Mouse (Mus musculus) testis, adult 2 months (tissue): Measurements from ENCODE around the gene Ebpl. TPM values are rescaled to one million over a fixed set of nuclear protein-coding genes. Genes with fewer than 3 reads are reported as not detected.

Experiments
- H3K27ac ChIP-seq: fragments of 200-500 bp; 2 replicates; pipeline ENCODE4 v1.5.1; 2012; ENCODE audit warnings: low read depth, low read length; ENCODE audit not compliant: control insufficient read depth, insufficient read depth
- H3K27me3 ChIP-seq: fragments of 200-500 bp; 2 replicates; pipeline ENCODE4 v1.6.1; 2012; ENCODE audit warnings: mild to moderate bottlenecking, low read length, moderate library complexity; ENCODE audit not compliant: control insufficient read depth, insufficient read depth
- H3K36me3 ChIP-seq: fragments of 200-500 bp; 2 replicates; pipeline ENCODE4 v1.6.1; 2012; ENCODE audit warnings: mild to moderate bottlenecking, low read length; ENCODE audit not compliant: control insufficient read depth, insufficient read depth
- H3K4me1 ChIP-seq: fragments of 200-500 bp; 2 replicates; pipeline ENCODE4 v1.6.1; 2012; ENCODE audit warnings: low read length; ENCODE audit not compliant: control insufficient read depth, insufficient read depth
- H3K4me3 ChIP-seq: fragments of 200-500 bp; 2 replicates; pipeline ENCODE4 v1.5.1; 2012; ENCODE audit warnings: low read depth, mild to moderate bottlenecking, low read length, moderate library complexity, mixed read lengths; ENCODE audit not compliant: control insufficient read depth
- CTCF ChIP-seq: fragments of 200-500 bp; IDR thresholded peaks from 2 replicates; pipeline ENCODE4 v1.5.1; 2012; ENCODE audit warnings: low read depth, mild to moderate bottlenecking, inconsistent platforms, low read length, moderate library complexity; ENCODE audit not compliant: control insufficient read depth, insufficient read depth, insufficient replicate concordance
- POLR2A ChIP-seq: fragments of 200-500 bp; IDR thresholded peaks from 2 replicates; pipeline ENCODE4 v1.6.1; 2012; ENCODE audit warnings: low read depth, mild to moderate bottlenecking, inconsistent platforms, low read length, moderate library complexity; ENCODE audit not compliant: control insufficient read depth
- polyA plus RNA-seq: library from polyadenylated mRNA; depleted of rRNA; stranded (reverse); fragments of >200 nt; gene quantifications from 2 replicates; pipeline ENCODE4 v1.2.3, GENCODE M21; 2012; rRNA removed

Gene Ebpl
- polyA plus RNA-seq, 1 experiment, result 0.84 TPM

DNA sequence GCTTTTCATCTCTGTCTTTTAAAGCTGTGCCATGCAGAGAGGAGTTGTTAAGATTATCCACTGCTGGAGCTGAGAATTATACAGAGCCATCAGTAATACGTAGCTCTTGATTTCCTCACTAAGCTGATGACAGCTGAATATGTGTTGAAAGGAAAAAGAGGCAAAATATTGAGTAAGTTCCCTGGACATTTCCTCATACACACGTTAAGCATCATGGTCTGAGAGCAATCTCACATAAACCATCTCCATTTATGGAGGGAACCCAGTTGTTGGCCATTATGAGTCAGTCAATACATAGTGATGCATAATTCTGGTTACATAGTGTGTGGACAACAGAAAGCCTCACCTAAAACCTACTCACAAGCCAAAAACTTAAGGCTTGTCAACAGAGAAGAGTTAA lies 57.8 kb downstream of the Ebpl start:
- TF ChIP-seq CTCF (no peak), POLR2A (no peak)
- H3K36me3 ChIP-seq, result no peaks in the 10 kb centered on the region

DNA sequence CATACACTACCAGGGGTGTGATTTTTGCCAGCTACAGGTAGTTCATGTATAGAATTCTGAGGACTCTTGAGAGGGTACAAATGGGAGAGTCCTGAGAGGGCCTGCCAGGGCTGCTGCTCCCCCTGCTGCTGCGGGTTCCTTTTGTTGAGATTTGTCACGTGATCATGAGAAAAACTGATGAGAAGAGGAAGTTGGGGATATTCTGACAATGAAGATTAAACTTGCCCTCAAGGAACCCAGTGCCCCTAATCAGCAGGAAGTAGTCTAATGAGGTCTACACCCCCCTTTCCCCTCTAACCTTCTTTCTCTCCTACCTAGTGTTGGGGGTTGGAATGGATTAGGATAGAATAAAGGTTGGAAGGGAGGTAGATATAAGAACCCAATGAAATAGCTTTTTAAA lies 58.9 kb downstream of the Ebpl start:
- no peak for TF ChIP-seq CTCF
- no peak for TF ChIP-seq POLR2A

More for the DNA sequence above, 57.8 kb downstream of the Ebpl start:
- Histone ChIP-seq H3K4me3 (no peak overlapping the region), H3K4me1 (no peaks in the 10 kb centered on the region), H3K27me3 (no peaks in the 10 kb centered on the region), H3K27ac (no peak overlapping the region)

DNA sequence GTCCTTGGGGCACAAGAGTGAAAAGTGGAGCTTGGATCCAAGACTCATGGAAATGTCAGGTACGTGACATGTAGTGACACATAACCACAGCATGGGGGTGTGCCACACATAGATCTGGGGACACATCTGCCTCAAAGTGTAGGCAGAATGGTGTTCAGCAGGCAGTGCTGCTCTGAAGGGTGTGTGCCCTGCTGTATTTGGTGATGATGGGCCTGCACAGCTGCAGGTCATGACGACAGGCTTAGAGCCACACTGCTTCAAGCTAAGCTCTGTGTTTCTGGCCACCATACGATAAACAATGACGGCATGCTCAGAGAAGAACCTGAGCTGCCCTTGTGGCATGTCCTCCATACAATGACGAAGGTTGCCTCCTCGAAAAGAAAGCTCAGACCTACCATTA lies 60.4 kb downstream of the Ebpl start:
- no peak for TF ChIP-seq POLR2A
- no peak for TF ChIP-seq CTCF
- H3K4me1 ChIP-seq, result peaks cover 4% of the 10 kb centered on the region
- H3K36me3 ChIP-seq, result no peaks in the 10 kb centered on the region
- no peak overlapping the region for H3K27ac ChIP-seq
- no peaks in the 10 kb centered on the region for H3K27me3 ChIP-seq
- H3K4me3 ChIP-seq, result no peak overlapping the region

More for the DNA sequence above, 58.9 kb downstream of the Ebpl start:
- no peaks in the 10 kb centered on the region for H3K4me1 ChIP-seq
- no peaks in the 10 kb centered on the region for H3K36me3 ChIP-seq
- H3K27ac ChIP-seq, result no peak overlapping the region
- no peaks in the 10 kb centered on the region for H3K27me3 ChIP-seq
- no peak overlapping the region for H3K4me3 ChIP-seq

DNA sequence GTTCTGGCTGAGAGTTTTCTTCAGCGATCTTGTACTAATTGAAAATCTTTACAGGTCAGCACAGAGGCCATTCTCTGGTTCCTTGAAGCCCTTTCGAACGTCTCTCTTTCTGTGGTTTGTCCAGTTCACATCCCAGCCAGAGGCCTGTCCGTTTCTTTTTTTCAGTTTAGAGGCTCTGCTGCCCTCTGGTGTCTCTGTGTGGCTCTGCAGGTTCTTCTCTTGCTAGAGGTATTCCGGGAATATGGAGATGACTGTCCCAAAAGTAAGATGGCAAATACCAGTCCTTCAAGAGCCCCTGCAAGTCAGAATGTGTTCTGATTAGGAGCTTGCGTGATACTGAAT lies 65.5 kb downstream of the Ebpl start:
- Histone ChIP-seq H3K27me3 (no peaks in the 10 kb centered on the region), H3K27ac (no peak overlapping the region), H3K36me3 (no peaks in the 10 kb centered on the region), H3K4me1 (peaks cover 6% of the 10 kb centered on the region), H3K4me3 (peak overlapping the region; percentile 10; the same call in 1 of the 2 replicates)
- no peak for TF ChIP-seq CTCF
- TF ChIP-seq POLR2A, result no peak

DNA sequence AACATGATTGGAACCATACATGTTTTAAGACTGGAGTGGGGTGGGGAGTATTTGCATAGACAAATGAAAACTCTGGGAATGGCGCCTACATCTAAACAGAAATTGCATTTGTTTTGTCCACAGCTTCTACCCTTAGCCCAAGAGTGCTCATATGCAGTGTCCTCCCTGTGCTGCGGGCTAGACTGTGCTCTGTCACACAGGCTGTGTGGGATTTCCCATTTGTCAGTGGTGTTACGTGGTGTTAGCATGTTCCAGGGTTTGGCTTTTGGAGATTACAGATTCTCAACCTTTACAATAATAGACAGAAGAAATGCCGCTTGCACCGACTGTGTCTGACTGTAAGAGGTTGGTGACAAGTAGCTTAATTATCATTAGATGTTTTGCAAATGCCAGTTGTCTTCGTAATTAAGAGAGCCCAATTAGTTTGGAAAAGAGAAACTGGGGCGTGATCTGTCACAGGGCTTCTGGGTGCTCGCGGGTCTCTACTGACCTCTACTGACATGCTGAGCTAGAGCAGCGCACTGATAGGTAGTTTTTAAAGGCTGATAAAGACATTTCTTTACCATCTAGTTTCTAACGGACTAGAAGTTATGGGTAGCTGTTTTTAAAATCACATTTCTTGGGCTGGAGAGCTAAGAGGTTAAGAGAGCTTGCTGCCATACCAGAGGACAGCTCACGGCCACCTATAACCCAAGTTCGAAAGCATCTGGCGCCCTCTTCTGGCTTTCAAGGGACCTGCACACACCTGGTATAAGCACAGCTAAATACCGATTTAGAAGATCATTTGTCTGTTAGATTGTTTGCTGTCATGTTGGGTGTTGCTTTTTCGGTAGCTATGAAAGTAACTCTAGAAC lies 66.1 kb downstream of the Ebpl start:
- peak; percentile 74 for TF ChIP-seq CTCF
- TF ChIP-seq POLR2A, result no peak
- Histone ChIP-seq H3K36me3 (no peaks in the 10 kb centered on the region), H3K27ac (no peak overlapping the region), H3K4me1 (peaks cover 6% of the 10 kb centered on the region), H3K4me3 (0 out of 2 replicates have a peak overlapping the region, but pooled peaks have one; percentile 10), H3K27me3 (no peaks in the 10 kb centered on the region)

DNA sequence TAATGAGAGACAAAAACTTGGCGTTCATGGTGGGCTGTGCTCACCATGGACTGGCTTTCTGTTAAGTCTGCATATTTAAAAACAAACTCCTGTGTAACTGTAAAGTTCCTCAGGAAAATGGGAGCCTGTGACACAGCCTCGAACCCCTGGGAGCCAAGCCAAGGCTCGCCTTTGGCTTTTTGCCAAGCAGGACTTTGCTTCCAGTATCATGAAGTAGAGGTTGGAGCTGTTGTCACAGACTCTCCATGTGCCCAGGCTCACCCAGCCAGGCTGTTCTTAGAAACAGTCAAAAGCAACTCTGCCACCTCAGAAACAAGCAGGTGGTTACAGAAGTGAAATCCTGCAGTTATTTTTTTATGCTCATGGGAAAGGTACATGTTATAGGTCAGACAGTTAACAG lies 69.6 kb downstream of the Ebpl start:
- Histone ChIP-seq H3K36me3 (no peaks in the 10 kb centered on the region), H3K4me3 (no peak overlapping the region), H3K27ac (no peak overlapping the region), H3K27me3 (no peaks in the 10 kb centered on the region), H3K4me1 (peaks cover 11% of the 10 kb centered on the region)
- TF ChIP-seq POLR2A (no peak), CTCF (no peak)

DNA sequence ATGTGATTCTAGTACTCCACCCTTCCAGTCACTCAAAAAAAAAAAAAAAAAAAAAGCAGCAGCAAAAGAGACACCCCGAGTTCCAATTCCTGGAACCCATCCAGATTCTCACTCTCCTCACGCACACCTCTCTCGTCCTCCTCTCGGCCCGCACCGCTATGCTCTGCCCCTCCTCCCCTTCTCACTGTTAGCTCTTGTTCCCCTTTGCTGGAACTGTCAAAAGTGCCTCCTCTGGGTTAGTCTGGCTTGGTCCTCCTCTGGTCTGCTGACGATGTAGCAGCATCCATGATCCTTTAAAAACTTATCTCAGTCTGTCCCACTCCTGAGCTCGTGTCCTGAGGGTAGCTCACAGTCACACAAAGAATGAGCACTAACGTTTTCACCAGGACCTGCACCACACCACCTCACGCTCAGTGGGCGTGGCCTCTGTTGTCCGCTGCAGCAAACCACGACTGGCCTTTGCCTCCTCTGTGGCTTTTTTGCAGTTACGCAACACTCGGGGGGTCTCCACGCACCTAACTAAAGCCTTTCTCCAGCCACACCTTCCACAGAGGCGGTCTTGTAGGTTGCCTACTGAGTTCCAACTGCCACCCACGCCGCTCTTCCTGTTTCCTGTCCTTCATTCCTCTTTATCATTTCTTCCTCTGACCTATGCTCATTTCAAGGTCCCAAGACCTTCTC lies 71.5 kb downstream of the Ebpl start:
- TF ChIP-seq POLR2A (no peak), CTCF (no peak)
- Histone ChIP-seq H3K27ac (no peak overlapping the region), H3K4me1 (peaks cover 5% of the 10 kb centered on the region), H3K4me3 (peak overlapping the region; percentile 19), H3K27me3 (no peaks in the 10 kb centered on the region), H3K36me3 (no peaks in the 10 kb centered on the region)

Other genes starting within 250 kb of the Ebpl start
- 1.1 and 1.3 TPM in 2 replicates for gene Sacs, start 222.0 kb downstream of the Ebpl start, polyA plus RNA-seq
- gene Sgcg, start 101.9 kb downstream of the Ebpl start, polyA plus RNA-seq, result 0.28 and 0.67 TPM in 2 replicates
- gene Arl11, start 50.7 kb downstream of the Ebpl start, polyA plus RNA-seq, result 17.4 and 18.5 TPM in 2 replicates
- gene Kpna3, start 79.4 kb upstream of the Ebpl start, polyA plus RNA-seq, result 6.5 and 8.5 TPM in 2 replicates
- gene Spryd7, start 196.4 kb upstream of the Ebpl start, polyA plus RNA-seq, result 11.9 and 12.3 TPM in 2 replicates
- 11.0 and 13.9 TPM in 2 replicates for gene Trim13, start 237.8 kb upstream of the Ebpl start, polyA plus RNA-seq
- gene Kcnrg, start 247.0 kb upstream of the Ebpl start, polyA plus RNA-seq, result 0.19 and 0.30 TPM in 2 replicates